Mouse (Mus musculus) right cerebral cortex, adult 18-20 months (tissue): Measurements from ENCODE around the gene Fyb.

Experiments
- DNase-seq: peaks from one replicate; pipeline ENCODE4 v3.0.0; 2022; ENCODE audit warnings: mixed read lengths

Fyb gene

DNA sequence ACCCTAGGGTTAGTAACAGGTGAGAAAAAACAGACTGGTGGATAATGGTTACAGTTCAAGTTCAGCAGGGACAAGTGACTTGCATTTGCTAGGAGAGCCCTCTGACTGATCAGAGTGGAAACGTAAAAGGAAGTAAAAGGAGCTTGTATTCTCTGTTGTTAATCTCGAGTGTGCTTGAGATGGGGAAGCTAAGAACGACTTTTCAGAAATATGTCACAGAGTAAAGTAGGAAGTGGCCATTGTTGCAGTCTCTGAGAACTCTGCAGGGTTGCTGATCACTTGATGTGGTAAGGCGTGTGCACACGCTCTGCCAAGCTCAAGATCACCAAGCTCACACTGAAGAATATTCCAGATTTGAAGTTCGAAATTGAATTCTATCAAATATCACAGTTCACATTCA is 78.7 kb downstream of the Fyb start:
- DNase-seq: no peak

DNA sequence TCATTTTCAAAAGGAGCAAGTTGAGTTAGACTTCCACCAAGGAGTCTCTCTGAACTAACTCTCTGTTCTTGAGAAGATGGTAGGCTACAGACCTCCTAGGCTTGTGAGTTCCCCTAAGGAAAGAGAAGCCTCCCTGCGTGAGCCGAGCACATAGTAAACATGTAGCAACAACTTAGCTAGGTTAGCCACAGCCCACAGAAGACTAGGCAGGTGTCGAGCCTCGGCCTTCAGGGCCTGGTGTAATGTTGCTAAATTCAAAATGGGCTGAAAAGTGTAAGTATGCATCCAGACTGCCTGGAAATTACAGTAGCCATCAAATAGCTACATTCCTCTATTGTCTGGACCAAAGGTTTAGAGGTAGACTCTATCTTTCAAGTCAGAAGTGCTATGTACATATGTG is 79.3 kb downstream of the Fyb start:
- no peak for DNase-seq

DNA sequence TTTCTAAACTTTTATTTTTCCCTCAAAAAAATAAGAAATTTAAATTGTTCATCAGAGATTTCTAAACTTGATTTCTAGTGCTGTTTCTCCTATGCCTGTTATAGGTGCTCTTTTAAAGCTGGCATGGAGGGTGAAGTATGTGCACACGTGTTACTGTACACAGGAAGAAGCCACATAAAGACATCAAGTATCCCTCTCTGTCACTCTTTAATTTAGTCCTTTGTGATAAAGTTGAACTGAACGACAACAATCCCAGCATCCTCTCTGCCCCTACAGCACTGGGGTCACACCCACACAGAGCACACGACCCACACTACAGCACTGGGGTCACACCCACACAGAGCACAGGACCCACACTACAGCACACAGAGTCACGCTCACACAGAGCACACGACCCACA is 88.0 kb downstream of the Fyb start:
- DNase-seq: no peak

DNA sequence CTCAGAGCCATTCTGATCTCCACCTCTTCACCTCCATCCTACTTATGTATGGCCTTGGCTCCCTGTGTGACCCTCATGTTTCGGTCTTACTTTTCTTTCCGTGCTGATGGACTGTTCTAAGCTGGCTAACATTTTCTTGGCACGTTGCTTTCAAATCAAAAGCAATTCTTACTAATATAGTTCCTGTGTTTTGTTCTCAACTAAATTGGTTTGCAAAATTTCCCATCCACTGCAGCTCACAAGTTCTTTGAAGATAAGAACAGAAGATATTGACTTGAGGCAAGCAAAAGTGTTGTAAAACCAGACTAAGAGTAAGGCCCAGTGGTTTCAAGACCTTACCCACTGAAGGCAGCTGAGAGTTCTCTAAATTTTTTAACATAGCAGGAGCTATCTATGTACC is 90.2 kb downstream of the Fyb start:
- DNase-seq: no peak

DNA sequence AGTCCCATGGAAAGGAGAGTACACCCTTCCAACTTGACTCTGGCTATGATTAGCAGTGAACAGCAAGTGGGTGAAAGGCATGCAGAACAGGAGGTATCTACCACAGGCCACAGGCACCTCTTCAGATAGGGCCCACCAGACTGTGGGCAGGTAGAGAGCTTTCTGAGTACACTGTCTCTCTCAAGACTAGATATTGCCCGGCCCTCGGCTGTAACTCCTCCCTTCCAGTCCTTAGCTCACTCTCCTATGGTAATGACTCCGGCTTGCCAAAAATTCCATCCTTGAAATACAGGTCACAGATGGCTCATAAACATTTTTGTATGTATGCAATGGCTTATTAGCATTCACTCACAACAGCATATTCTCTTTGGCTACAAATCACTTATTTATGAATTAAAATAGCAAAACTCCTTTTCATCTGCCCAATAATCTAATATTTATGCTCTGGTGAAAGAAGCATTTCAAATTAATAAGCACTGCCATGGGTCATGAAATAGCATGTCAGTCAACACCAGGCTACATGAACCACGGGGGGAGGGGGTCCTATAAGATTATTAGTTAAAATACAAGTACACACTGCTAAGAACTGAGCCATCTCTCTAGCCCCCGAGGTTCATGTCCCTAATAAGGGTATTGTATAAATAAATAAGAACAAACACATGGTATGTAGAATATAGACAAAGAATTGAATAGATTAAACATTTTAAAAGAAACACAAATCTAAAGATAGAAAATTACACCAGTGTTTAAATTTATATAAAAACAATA is 93.9 kb downstream of the Fyb start:
- DNase-seq: no peak

DNA sequence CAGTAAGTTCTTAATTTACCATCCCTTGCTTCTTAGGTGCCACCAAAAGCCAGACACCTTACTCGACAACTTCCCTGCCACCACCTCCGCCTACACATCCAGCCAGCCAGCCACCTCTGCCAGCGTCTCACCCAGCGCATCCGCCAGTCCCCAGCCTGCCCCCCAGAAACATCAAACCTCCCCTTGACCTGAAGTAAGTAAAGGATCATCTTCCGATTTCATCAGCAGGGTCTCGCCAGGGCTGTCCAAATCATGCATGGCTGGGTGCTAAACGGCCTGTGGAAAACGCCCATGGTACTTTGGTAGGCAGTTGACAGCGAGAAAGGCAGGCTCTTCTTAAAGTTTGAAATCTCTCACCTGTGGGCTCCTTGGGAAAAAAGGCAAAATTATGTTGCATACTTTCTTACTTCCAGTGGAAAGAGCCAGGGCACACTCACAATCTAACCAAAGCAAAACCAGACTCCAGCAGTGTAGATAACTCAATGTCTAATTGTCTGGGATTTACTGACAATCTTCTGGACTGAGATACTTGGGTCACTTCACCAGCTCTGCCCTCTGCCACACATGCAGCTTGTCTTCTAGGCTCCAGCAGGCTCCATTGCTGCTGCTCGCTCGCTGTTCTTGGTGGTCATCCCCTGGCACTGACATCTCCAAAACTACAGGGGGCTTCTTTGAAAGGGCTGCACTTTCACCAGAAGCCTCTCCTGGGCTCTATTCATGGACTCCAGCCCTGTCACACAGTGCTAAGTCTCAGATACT is 97.1 kb downstream of the Fyb start:
- no peak for DNase-seq

DNA sequence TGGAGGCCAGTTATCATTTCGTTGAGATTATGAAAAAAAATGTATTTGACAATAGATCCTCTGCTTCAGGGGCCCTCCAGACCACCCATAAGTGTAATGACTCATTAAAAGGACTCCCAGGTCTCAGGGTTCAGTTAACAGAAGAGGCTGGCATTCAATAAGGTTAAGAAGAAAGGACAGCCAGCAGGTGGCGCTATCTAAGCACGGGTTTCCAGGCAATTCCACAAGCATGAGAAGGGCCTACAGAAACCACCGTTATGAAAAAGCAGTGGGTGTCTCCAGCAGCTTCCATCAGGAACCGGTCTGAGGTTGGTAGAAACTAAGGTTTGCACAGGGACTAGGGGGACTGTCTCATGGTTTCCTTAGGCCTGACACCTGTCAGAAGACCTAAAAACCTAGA is 99.9 kb downstream of the Fyb start:
- DNase-seq: peak; percentile 73

DNA sequence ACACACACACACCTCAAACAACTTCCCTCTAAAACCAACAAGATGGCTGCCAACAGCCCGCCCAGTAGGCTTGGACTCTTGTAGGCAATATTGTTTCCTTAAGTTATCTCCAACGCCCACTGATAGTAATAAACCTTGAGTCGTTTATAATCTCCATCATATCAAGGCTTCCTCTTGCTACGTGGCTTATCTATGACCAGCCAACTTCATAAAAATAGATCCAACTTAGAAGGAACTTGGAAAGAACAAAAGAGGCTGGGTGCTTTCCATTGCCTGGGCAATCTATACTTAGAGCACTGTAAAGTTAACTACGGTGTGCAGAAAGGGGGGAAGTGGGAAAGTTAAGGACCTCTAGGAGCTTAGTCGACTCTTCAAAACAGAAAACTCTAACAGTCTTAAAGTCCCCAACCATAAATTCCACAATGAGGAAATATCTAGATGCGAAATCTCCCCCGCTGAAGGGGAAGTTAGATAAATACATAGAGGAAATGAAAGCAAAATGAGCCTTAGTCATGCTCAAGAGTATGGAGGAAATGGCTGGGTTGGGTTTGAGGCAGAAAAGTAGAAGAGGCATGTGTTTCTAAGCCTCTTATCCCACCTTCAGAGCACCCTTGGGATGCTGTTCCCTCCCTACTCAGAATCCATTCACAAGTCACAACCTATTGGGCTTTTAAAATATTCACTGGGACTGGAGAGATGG is 101.0 kb downstream of the Fyb start:
- no peak for DNase-seq

DNA sequence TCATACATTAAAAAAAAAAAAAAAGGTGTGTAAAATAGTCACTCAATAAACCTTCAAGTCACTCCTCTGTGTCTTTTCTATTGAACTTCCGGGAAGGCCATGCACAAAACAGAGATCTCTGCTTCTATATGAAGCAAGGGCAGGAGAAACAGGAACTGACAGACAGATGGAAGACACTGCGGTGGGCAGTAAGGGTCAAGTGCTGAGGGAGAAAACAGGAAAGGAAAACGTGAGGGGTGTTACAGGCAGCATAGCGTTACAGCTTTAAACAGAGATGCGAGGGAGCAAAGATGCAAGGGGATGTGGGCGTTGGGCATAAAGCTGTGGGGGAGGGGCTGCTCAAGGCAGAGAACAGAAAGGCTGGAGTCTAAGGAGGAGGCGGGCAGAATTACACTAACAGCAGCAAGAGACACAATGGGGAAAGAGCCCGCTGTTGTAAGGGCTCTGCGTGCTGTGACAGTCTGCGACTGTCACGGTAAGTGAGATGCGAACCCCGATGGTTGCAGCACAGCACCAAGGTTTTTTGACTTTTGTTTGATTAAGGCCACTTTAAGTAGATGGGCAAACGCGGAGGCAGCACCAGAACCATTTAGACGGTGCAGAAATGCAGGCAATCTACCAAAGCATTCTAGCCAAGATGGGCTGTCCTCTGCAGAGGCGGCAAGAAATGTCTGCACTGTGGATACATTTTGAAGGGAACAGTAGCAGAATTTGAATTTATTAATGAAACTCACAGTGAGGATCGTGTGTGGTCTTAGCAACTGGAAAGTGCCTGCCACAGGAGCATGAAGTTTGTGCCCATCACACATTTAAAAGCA is 101.9 kb downstream of the Fyb start:
- DNase-seq: peak; percentile 25

DNA sequence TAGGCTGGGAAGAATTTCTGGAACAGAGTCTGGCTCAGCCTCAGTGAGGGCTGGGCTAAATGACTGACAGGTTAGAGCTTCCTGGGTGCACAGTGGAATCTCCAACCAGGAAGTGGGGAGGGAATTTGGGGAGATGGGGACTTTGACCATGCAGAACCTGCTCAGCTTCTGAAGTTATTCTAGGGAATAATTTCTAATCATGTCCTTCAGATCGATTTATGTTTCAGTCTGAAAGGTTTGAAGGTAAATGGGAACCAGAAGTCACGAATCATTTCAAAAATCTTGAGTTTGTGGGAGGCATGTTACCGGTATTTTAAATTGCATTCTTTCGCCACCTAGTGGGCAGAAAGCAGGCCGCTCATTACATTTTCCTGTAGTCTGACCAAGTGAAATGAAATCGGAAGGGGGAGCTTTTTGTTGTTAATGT is 103.0 kb downstream of the Fyb start:
- DNase-seq: peak; percentile 50

DNA sequence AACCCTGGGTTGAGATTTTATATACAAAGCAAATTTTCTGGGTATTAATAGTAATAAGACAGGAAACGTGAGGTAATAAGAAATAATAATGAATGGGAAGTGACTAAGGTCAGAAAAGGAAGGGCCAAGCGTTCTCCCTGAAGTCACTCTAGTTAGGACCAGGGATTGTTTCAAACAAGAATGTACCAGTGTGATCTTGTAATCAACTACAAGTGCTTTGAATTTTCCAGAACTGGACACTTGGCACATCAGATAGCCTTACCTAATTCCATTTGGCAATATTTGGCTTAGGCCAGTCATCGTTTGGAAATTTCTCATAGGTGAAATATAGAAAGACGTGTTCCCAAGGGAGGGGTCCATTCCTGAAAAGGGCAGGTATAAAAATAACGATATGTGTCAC is 103.5 kb downstream of the Fyb start:
- no peak for DNase-seq

DNA sequence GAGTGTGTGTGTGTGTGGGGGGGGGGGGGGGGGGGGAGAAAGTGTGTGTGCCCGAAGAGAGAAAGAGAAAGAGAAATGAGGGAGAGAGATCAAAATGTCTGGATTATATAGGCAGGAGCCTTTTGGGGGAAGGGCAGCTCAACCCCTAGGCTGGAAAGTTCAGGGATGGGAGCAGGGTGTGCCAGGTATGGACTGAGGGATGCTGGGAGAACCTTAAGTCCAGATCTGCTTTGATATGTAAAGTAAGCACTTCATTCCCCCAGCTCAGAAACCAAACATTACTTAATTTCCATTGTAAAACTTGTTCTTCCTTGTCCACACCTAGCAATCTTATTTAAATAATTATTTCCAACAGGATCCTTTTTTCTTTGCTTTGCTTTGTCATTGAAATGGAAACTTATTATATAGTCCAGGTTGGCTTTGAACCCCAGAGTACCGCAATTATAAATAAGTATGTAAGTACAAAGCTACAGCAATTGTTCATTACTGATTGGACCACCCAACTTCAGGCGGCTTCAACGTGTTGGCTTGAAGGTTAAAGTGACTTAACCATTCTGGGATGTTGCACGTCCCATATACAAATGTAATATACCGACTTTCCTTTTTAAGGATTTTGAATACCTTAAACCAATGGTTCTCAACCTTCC is 105.9 kb downstream of the Fyb start:
- DNase-seq: no peak

DNA sequence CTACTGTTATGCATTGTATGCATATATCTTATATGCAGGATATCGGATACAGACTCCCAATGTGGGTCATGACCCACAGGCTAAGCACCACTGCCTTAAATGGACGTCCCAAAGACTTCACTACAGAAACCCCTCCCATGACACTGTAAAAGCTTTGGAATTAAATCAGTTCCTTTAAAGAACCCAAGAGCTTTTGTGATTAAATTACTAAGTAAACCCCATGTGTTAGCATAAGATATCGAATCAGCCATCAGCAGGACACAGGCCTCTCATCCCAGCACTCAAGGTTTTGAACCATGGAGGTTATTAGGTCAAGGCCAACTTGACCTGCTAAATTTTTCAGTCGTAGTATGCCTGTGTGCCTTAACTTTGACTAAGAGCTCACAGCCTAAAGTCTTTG is 106.5 kb downstream of the Fyb start:
- DNase-seq: no peak

DNA sequence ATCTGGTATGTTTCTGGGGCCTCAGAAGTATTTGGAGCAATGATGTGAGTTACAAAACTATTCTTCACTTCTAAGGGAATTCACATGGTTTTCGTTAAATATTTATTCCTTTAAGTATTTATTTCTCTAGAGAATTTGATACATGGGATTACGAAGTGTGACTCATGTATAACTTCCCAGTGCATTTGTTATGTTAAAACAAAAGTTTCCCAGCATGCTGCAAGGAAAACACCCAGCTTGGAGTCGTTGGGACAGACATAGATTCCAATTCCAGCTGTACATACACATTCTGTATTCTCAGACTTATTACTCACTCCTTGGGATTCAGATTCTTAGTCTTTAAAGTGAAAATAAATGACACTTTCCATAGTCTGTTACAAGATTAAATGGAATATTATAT is 112.8 kb downstream of the Fyb start:
- DNase-seq: no peak

DNA sequence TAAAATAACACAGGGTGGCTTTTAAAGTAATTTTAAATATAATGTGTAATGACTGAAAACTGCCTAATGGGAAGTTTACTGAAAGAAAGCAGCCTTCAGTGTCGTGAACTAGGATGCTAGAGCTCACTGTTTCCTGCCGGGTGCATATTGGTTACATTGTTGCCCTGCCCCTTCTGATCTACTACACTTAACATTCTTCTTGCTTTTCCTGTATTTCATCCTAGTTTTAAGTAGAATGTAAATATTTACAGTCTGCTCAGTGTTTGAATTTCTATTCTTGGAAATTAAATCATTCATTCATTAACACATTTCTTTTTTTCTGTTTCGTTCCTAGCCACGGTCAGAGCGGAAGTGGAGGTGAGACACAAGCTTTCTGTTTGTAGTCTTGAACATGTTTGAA is 119.6 kb downstream of the Fyb start:
- DNase-seq: no peak

DNA sequence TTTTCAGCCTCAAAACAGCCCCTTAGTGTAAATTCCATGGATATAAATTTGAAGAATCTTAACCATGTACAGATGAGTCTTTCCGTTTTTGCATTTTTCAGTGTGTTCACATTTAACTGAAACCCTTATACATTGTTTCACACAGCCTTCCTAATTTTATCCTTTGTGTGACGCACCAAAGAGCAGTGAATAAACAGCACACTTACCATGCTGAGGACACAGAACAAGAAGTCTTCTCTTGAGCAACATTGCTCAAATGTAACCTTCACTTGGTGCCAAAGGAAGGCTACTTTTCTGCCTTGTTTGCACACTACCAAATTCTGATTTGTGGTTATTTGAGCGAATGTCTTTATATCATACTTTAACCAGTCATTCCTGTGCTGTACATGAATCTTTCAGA is 122.8 kb downstream of the Fyb start:
- DNase-seq: no peak

DNA sequence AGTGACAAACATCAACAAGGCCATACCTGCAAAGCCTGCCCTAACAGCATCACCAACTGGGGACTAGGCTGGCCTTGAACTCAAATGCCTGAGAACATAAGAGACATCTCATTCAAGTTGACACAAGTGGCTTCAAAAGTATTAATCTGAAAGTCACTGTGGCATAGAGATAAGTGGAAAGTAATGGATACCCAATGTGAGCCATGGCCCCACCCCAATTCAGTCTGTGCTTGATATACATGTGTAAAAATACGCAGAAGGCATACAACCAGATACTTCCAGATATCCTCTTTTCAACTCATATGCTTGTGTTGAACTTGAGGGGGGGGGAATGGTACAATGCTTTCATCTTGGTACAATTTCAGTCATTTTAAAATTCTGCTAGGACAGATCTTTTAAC is 124.4 kb downstream of the Fyb start:
- no peak for DNase-seq

DNA sequence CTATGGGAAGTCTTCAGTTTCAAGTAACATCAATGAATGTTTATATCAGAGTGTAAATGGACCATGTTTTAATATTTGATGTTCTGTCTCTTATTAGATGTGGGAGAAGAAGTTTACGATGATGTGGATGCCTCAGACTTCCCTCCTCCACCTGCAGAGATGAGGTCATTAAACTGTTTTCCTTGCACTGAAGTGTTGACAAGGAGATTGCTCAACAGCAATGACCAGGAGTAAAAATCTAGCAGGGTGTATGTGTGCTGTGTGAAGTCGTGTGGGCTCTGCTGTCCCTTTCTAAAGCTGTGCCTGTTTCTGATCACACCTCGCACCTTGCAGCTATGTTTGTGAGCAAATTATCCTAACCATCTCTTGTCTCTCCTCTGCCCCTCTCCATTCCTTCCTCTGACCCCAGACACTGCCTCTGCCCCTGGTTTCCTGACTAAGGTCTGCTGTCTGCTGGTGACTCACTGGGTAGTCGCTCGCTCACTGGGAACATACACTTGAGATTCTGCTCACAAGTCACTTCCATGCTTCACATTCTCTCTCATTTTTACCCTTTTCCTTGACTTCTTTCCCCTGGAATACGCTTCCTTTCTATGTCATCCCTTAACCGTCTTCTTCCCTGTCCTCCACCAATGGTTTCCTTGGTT is 126.2 kb downstream of the Fyb start:
- DNase-seq: no peak

DNA sequence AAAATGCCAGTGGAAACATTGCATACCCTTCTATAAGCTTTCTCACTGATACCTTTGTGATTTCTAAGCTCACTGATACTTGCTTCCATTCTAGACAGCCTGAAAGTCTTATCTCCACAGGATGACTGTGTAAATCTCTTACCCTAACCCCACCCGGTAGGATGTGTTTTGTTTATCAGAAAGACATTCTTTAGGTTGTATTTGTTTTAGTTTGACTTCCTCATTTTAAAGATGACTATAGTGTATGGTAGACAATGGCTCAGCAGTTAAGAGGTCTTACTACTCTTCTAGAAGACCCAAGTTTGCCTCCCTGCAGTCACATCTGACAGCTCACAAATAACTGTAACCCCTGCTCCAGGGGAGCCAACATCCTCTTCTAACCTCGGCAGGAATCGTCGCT is 130.4 kb downstream of the Fyb start:
- DNase-seq: no peak

DNA sequence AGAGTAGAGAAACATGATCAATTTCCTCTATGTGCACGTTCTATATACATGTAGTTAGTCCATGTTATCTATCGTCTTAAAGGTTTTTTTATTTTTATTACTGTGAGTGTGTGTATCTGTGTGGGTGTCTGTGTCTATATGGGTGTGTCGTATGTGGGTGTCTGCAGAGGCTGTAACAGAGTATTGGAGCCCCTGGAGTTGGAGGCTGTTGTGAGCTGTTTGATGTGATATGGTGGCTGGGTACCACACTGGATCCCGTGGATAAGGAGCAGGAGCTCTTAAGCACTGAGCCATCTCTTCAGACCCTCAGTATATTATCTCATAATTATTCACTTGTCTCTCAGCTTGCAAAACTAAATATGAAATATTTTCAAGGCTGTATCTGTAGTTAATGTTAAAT is 135.4 kb downstream of the Fyb start:
- DNase-seq: no peak

DNA sequence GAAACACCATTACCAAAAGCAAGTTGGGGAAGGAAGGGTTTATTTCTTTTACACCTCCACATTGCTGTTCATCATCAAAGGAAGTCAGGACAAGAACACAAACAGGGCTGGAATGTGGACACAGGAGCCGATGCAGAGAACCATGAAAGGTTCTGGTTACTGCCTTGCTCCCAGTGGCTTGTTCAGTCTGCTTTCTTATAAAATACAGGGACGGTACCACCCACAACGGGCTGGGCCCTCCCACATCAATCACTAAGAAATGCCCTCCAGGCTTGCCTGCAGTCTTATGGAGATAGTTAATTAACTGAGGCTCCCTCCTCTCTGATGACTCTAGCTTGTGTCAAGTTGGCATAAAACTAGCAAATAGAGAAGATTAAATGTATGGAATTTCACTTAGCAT is 139.3 kb downstream of the Fyb start:
- no peak for DNase-seq

DNA sequence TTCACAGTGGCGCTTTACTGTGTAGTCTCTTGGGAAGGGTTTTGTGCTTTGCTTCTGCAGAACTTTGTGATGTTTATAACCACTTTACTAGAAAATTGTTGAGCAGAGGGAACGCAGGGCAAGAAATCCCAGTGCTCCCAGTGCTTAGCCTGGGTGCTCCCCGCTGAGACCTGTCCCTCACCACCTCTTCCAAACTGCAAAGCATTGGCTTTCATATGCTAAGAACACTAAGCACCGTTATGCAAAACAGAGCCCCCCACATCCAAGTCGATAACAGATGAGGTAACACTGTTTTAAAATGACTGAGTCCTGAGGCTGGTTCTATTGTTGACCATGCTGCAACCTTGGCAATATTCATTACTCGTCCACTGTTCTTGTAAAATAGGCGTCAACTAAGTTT is 141.3 kb downstream of the Fyb start:
- DNase-seq: no peak
